Mouse (Mus musculus) brain, embryonic 18.5 days (tissue): Measurements from ENCODE around the gene Zfp831.

Experiments used
- DNase-seq: peaks from one replicate; pipeline ENCODE4 v3.0.0-alpha.2; 2012; ENCODE audit warnings: low read depth, low spot score

The Zfp831 gene

GRCm38 (mm10) chr2:174643448-174644144 lies at the start of gene Zfp831:
Zfp831 (plus strand) TSS chr2:174643534.
- no peak for DNase-seq

- DNase-seq: no peak
These were observed 48.4 kb upstream of the Zfp831 start for GRCm38 (mm10) chr2:174594965-174595364.

- no peak for DNase-seq
These were observed 47.7 kb upstream of the Zfp831 start for GRCm38 (mm10) chr2:174595611-174596010.

- DNase-seq: no peak
These were observed 46.9 kb upstream of the Zfp831 start for GRCm38 (mm10) chr2:174596457-174596856.

- no peak for DNase-seq
These were observed 44.9 kb upstream of the Zfp831 start for GRCm38 (mm10) chr2:174598451-174598850.

- DNase-seq: no peak
These were observed 44.2 kb upstream of the Zfp831 start for GRCm38 (mm10) chr2:174599071-174599635.

GRCm38 (mm10) chr2:174599853-174600271 lies 43.5 kb upstream of the Zfp831 start:
- DNase-seq: peak; percentile 24

- no peak for DNase-seq
These were observed 41.2 kb upstream of the Zfp831 start for GRCm38 (mm10) chr2:174601938-174602685.

- DNase-seq: no peak
These were observed 40.0 kb upstream of the Zfp831 start for GRCm38 (mm10) chr2:174603321-174603720.

GRCm38 (mm10) chr2:174605020-174605419 lies 38.3 kb upstream of the Zfp831 start:
- DNase-seq: no peak

GRCm38 (mm10) chr2:174605442-174606087 lies 37.8 kb upstream of the Zfp831 start:
- DNase-seq: no peak

GRCm38 (mm10) chr2:174606376-174606775 lies 37.0 kb upstream of the Zfp831 start:
- no peak for DNase-seq

- no peak for DNase-seq
These were observed 33.4 kb upstream of the Zfp831 start for GRCm38 (mm10) chr2:174609892-174610291.

GRCm38 (mm10) chr2:174612386-174613063 lies 30.8 kb upstream of the Zfp831 start:
- DNase-seq: no peak

- DNase-seq: no peak
These were observed 30.1 kb upstream of the Zfp831 start for GRCm38 (mm10) chr2:174613221-174613620.

- DNase-seq: no peak
These were observed 29.4 kb upstream of the Zfp831 start for GRCm38 (mm10) chr2:174613921-174614441.

GRCm38 (mm10) chr2:174621881-174622280 lies 21.5 kb upstream of the Zfp831 start:
- DNase-seq: no peak

GRCm38 (mm10) chr2:174624430-174624829 lies 18.9 kb upstream of the Zfp831 start:
- DNase-seq: no peak

- no peak for DNase-seq
These were observed 16.3 kb upstream of the Zfp831 start for GRCm38 (mm10) chr2:174627021-174627420.

GRCm38 (mm10) chr2:174629299-174629850 lies 14.0 kb upstream of the Zfp831 start:
- no peak for DNase-seq

- no peak for DNase-seq
These were observed 6.6 kb upstream of the Zfp831 start for GRCm38 (mm10) chr2:174636750-174637149.
